Mouse (Mus musculus) cerebellum, postnatal 36 days (tissue): ENCODE data around the gene Pglyrp1.
"Not testable (repeated sequence)": the region's sequence is repeated elsewhere in the genome, so short reads cannot be mapped to it uniquely, and the experiment has no call there.

Source experiments
- DNase-seq, 2 experiments: peaks; one replicate each; pipeline ENCODE4 v3.0.0; 2021 to 2022; ENCODE audit warnings: mixed read lengths in 2 of 2

Pglyrp1 gene

DNA sequence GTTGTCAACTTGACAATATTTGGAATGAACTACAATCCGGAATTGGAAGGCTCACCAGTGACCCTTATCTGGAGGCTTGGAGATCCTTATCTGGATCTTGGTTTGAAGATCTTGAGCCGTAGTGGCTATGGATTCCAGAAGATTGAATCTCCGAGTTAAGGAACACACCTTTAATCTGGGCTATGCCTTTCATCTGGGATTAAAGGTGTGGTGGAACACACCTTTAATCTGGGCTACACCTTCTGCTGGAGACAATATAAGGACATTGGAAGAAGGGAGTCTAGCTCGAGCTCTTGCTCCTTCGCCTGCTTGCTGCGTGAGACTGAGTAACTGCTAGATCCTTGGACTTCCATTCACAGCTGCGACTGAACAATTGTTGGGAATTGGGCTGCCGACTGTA lies at the start of gene Pglyrp1:
Gene Pglyrp1, plus strand, starts transcription at position 301 of the 400 bp plus-strand sequence.
- DNase-seq, result not testable (repeated sequence)

DNA sequence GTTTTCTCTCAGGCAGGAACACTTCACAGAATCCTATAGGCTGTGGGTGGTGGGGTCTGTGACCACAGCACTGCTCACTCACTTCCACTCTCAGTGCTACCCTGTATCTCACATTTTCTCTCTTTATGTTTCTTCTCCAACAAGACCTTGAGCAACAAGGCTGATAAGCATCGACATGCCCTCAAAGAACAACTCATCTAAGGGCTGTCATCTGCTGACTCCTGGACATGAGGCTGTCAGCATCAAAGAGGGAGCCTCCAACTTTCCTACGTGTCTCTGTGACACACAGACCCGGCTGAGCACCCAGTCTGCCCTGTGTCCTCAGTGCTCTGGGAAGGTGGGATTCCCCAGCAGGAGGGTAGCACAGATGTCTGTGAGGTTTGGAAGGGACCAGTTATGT lies 49.6 kb upstream of the Pglyrp1 start, which contains the start of gene Psg17:
Gene Psg17, minus strand, starts transcription at position 101 of the 400 bp plus-strand sequence.
- no peak for DNase-seq

DNA sequence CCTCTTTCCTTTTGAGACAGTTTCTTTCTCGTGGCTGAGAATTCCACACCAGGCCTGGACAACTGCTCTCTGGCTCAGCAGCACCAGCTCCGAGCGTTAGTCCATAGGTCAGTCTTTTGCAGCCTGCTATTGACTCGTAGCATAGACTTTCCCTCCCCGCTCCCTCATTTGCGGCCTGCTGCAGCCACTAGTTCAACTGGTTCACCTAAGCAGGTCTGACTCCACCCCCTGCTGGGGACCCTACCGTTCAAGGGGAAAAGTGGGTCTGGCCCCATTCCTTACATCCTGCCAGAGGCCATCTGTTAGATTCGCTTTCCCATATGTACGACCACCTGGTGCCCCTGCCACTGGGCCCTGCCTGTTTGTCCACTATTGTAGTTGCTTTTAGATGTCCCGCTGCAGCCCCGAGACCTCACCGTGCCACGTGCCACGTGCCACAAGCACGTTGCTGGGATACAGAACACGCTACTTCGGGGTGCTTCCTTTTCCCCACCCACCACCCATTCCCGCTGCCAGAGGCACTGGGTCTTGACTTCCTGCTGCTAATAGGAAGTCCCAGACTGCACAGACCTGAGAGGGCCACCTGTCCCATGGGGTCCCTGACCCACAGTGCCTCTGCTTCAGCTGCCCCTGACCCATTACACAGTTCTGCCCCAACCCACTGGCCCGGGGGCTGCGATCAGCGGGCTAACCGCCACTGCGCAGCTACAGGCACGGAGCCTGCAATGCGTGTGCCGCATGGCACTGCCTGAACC lies 43.2 kb upstream of the Pglyrp1 start:
- DNase-seq, result no peak

DNA sequence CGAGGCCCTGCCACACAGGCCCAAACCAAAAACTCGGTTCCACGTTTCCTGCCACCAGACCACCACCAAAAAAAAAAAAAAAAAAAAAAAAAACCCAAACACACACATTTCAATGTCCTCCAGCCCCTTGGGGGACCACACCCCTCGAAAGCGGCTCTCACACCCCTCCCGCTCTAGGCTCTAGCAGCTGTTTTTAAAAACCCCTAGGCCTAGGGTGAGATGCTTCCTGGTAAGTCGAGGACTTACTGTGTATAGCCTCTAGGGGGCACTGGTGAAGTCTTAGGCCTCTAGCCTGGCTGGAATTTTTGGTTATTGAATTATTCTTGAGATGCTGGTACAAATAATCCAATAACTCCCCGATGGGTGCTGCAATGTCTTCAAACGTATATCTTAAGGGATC lies 42.5 kb upstream of the Pglyrp1 start:
- DNase-seq, result no peak

DNA sequence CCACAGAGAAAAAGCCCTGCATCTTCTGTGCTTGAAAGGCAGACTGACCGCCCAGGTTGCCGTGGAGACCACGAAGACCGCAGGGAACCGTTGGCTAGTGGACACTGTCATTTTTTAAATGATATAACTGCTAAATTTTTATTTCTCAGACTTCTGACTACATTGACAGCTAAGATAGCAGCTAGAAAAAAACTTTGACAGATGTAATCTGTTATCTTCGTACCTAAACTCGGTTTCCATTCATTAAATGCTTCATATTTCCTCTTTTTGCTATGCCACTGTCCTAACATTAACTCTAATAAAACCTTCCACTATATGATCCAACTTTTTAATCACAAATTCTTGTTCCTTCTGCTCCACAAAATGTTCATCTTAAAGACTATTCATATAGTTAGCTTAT lies 41.6 kb upstream of the Pglyrp1 start:
- DNase-seq, result no peak

DNA sequence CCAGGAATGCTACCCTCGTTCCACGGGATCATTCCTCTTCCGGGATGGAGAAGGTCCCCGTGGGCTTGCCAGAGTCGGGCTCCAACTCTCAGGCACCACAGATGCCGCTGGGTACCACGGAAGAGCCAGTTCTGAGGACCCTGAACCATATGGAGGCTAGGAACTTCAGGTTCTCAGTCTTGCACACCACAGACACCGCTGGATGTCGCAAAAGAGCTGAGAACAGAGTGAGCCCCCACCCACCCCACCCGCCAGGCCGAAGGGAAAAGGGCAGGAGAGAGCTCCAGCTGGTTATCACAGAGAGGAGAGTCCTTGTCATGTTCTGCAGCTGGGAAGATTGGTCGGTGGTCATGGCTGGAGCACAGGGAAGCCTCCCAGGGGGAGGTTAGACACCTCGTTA lies 38.8 kb upstream of the Pglyrp1 start:
- DNase-seq, result no peak

DNA sequence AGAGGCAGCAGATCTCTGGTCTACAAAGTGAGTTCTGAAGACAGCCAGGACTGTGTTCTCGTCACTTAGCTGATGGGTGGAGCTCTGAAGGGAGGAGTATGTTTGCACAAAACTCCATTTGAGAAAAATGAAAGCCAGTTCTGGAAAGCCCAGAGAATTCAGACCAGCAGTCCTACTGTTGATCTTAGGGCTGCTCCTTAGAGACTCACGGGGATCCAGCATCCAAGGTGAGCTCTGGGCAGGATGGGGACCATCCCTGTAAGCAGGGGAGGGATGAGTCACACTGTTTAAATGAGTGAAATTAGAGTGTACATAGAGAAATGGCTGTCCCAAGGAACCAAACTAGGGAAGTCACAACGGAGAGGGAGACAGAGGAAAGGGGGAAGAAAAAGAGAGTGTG lies 31.3 kb upstream of the Pglyrp1 start, which contains the start of gene Mill2:
Gene Mill2, plus strand, starts transcription at position 102 of the 400 bp plus-strand sequence.
- DNase-seq, result peak in 1 of 2 experiments; percentile 7

DNA sequence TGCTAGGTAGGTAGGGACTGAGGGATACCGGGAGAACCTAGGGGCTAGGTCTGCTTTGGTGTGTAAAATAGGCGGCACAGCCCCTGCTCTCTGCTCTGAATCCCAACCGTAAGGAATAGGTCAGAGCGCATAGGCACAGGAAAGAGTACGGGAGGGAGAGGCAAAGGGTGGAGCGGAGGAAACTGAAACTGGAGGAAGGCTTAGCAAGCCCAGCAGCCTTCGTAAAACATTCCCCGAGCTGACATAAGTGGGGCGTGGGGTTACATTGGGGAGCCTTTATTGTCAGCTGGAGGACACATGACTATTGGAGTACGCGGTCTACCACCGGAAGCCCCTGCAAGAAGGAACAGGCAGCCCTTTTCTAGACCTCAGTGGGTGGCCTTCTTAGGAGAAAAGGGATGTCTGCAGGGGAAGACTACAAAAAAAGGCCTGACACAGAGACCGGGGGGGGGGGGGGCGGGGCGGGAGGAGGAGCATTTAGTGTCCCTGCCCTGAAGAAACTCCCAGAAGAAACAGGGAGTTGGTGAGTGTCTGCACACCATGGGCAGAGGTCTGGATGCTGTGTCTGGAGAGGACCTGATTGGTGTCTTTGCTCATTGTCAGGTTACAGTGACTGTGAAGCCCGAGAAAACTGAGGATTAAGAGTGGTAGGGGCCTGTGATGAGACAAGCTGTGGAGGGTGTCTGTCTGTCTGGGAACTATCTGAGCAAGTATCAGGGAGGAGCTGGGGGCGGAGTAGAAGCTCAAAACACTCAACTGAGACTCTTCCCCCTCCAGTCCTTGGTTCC lies 30.6 kb upstream of the Pglyrp1 start:
- DNase-seq, result peak; percentile 21 to 28

DNA sequence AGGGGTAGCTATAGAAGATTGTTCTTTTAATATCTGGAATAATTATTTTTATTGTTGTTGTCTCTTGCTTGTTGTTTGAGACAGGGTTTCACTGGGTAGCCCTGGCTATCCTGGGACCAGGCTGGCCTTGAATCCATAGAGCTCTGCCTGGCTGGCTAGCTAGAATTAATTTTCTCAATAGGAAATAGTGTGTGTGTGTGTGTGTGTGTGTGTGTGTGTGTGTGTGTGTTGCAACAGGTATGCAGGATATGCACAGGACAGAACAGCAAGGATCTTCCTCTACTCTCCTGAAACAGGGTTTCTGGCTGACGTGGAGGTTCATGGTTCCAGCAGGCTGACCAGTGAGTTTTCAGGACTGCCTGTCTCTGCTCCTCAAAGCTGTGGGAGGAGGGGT lies 30.0 kb upstream of the Pglyrp1 start:
- DNase-seq, result no peak

DNA sequence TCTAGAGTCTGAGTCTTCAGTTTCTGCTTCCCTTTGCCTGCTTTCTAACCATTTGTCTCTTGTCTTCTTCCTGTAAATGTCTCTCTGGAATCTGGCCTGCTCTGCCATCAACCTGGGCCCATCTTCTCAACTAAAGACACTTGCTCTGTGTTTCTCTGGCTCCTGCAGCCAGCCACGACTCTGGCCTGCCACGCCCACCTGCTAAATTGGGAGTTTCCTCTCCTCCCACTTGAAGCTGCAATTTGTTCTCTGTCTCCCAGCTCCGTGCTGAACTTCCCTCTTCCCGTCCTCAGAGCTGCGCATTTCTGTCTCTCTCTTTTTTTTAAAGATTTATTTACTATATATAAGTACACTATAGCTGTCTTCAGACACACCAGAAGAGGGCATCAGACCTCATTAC lies 26.3 kb upstream of the Pglyrp1 start:
- no peak for DNase-seq

DNA sequence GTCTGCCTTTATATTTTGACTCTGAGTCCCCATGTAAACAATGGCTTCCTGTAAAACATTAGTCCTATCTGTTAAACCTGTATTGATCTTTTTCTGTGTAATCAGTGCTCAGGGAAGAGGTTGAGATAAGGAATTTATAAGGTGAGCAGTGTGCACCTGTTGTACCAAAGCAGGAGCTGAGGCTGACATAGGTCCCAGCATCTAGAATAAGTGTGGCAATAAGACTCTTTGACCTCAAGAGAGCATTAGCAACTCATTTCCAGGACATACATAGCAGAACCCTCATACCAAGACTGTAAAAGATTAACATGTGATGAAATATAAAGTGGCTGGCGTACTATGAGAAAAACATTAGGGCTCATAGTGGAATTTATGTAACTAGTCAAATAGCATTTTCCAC lies 22.7 kb upstream of the Pglyrp1 start:
- no peak for DNase-seq

DNA sequence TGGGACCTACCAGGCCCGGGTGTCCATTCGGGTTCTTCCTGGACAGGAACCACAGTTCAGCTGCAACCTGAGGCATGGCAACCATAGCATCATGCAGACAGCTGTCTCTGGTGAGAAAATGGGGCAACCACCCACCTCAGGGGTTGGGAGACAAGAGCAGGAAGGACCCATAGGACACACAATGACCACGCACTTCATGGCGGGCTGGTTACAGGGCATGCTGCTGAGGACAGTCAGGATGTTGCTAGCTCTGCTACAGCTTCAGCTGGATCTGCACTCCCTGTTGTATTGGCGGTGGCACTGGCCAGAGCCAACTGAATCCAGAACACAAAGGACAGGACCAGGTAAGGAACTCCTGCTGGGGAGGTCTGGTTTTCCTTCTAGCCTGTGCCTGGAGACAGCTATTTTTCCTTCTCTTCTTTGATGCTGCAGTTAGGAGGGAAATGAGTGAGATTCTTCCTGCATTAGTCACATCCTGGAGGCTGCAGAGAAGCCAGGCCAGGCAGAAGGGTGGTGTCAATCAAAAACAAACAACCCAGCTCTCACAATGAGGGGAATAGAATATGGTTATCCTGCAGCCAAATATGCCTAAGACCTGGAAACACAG lies 12.7 kb upstream of the Pglyrp1 start:
- no peak for DNase-seq

DNA sequence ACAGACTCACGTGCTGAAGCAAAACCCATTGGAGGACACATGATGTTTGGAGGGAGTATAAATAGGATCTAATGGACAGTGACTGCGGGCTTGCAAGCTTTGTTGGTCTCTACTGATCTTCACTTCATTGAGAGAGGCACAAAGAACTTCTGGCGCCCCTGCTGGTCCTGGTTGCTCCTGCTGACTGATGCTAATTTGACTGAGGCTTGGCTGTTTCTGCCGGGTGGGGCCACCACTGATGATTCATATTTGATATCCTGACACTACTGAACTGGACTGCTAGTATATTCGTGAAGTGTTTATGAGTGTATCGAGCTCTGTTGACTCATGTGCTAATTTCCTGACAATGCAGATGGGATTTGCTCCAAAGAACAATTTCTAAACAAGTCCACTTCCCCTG lies 8.3 kb upstream of the Pglyrp1 start:
- no peak for DNase-seq

DNA sequence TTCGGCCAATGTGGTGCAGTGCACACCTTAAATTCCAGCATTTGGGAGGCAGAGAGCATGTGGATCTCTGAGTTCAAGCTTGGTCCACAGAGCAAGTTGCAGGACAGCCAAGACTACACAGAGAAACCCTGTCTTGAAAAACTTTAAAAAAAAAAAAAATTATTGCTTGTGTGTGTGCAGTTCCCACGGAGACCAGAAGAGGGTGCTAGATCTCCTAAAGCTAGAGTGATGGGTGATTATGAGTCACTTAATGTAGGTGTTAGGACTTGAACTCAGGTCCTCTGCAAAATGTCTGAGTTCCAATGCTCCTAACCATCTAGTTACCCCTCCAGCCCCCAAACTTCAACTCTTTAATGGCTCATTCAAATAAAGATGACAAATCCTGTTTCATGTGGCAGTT lies 2.6 kb upstream of the Pglyrp1 start:
- DNase-seq, result no peak

DNA sequence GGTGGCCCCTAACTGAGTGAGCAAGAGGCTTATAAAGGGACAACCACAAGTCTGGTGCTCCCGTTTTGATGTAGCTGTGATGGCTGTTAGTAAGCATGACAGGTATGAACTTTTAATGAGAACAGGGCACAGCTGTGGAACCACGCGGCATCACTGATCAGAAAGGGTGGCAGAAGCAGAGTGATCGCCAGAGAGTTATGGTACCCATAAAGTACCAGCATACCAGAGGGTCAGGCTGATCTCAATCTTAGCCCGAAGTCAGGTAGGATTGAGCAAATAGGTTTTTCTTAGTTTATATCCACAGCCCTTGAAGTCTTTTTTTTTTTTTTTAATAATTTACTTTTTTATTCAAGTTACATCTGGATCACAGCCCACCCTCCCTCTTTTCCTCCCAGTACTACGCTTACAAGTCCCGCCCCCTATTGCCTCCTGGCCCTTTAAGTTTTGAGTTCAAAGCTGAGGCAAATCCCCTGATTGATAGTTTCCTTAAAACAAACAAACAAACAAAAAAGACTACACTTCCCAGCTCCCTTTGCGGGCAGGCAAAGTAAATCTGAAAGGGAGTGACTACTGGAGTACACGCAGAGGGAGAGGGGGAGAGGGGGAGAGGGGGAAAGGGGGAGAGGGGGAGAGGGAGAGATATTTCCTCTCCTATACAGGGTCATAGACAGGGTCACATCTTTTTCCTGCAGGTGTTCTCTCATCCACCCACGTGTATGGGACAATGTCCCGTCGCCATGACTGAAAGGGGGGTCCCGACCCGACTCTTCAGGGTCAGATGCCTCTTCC lies 1.1 kb downstream of the Pglyrp1 start:
- DNase-seq, result no peak

DNA sequence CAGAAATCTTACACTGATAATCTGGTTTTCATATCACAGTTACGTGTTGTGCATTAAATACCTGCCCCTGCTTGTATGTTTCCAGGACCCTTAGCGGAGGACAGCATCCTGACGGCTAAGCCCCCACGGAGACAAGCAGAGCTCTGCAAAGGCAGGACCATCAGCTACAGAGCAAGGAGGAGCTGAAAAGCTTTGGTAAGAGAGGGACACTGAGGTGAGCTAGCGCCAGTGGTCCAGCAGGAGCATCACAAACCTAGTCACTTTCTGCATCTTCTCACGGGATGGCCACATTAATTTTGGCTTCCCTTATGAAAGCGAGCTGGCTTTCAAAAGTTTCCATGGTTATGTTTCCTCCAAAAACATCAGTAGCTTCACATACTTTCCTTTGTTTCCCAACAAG lies 1.7 kb downstream of the Pglyrp1 start:
- DNase-seq, result no peak

DNA sequence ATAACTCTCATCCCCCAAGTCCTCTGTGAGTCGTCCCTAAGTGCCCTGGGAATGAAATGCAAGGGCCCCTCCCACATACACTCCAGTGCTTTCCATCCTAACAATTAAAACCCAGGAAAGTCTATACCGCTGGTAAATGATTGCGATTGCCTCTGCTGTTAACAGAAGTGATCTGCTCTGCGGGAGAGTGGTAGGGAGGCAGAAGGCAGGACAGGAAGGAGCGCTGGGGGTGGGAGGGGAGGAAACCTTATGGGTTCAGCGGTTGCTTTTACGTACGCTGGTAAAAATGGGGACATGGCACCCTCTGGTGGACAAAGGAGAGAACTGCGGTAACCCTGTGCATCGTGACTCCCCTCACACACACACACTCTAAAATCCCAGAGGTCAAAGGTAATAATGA lies 2.1 kb downstream of the Pglyrp1 start:
- DNase-seq, result peak; percentile 72 to 73

DNA sequence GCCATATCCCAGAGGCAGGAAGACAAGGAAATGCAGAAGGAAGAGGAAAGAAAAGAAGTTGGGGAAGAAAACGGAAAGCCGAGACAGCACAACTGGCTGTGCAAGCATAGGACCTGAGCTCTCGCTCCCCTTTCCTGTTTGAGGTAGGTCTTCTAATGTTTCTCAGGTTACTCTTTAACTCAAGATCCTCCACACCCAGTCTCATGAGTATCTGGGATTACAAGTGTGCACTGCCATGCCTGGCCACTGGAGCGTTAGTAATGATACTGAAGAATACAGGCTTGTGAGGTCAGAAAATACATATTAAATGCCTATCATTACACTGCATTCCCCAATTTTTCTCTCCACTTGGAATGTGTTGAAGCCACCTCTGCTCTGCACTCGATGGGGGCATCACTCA lies 4.2 kb downstream of the Pglyrp1 start:
- no peak for DNase-seq

DNA sequence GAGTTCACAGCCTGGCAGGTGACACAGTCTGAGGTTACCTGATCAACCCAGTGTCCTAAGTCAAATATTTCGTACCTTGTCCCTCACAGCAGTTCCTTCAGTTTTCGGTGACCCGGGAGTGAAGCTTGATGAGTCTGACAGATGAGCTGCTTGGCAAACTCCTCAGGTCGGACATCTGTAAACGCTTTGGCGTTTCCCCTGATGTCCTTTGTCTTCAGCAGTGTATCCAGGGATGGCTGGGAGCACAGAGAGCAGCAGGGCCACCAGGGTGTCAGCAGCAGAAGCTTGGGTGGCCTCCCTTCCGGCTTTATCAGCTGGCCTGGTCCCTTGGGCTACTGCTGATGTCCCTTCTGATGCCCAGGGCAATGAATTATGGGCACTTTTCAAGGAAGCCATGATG lies 7.6 kb downstream of the Pglyrp1 start:
- DNase-seq, result no peak

DNA sequence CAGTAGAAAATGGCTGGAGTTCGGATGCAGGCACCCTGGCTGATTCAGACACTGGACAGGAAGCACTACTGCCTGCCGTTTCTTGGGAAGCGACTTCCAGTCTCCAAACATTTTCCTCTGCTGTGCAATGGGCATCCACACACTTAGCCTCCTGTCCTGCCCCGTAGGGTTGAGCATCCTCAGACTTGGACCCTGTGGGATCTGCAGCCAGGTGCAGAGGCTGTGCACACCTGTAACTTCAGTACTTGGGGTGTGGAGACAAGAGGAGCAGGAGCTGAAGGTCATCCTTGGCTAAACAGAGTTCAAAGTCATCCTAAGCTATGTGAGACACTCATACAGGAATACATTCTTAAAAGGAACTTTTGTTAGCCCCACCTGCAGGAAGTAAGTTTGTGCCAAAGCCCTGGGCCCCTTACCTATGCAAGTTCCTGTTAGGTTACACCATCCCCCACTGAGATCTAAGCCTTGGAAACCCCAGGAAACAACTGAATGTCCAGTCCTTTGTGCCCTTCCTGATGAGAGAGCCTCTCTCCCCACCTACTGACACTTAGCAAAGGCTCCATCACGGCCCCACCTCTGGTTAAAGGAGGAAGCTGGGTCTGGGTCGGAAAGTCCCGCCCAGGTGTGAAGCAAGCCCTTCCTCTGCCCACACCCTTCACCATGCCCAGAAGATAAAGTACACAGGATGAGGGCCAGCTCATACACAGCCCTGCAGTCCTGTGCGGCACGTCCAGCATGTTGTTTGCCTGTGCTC lies 13.0 kb downstream of the Pglyrp1 start:
- no peak for DNase-seq

DNA sequence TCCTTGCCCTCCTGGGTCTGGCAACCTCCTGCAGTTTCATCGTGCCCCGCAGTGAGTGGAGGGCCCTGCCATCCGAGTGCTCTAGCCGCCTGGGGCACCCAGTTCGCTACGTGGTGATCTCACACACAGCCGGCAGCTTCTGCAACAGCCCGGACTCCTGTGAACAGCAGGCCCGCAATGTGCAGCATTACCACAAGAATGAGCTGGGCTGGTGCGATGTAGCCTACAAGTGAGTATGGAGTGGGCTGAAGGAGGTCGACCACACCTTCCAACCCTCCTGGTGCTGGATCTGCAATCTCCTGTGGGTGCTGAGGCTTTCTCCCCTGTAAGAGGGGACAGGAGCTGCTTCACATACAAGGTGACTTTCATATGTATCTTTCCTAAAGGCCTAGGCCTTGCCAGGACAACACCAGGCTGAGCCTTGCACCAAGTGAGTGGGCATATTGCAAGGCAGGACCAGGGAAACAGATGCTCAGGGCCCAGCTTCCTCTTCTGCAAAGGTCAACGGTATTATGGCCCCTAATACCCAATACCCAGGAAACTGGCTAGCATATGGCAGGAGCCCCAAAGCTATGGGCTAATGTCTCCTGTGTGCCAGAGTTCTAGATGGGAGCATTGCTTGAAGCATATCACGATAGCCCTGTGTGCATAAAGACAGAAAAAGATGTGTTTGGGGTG lies 13.8 kb downstream of the Pglyrp1 start:
- DNase-seq, result no peak

DNA sequence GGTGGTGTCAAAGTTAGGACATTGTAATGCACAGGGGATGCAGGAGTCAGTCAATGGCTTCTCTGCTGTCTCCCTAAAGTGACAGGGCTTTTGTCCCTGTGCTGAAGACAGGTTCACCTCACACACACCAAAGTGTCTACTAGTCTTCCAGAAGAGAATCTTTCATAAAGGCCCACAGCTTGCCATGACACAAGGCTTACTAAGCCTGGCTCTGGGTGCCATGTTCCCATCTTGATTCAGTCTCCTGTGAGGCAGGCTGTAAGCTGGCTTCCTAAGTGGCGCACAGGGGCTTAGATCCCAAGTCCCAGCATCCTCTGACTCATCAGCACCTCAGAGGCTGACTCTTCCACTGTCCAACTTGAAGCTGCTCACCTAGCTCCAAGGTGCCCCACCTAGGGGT lies 15.8 kb downstream of the Pglyrp1 start:
- no peak for DNase-seq
